Mouse (Mus musculus): ENCODE results near the gene Trim56.

Trim56 gene

DNA sequence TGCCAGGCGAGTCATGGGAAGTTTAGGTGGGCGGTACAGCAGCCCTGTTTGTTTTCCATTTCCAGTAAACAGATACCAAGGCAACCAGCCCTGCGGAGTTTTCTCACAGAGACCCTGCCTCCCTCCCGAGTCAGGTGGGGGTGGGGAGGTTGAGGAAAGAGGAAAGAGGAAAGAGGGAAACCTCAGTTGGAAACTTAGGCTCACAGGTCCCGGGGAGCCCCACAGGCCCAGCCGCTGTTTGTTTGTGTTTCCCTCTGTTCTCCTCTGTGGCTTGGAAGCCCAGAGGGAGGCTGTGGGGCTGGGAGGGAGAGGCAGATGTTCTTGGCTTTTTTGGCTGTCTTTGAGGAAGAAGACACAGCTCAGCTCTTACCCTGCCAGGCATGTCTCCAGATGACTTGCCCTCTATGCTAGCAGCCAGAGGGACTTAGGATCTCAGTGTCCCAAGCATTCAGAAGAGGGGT lies 41.8 kb downstream of the Trim56 start:
- no peak for DNase-seq

DNA sequence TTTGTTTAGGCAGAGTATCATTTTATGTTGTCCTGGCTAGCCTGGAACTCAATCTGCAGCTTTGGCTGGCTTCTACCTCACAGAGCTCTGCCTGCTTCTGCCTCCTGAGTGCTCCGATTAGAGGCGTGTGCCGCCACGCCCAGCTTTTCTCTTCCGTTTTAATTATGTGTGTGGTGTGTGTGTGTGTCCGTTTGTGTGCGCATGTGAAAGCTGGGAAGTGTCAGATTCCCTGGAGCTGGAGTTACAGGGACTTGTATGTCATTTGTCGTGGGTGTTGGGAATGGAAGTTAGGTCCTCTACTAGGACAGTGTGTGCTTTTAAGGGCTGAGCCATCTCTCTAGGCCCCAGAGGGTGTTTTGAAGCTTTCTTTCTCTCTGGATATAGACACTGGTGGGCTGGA lies 42.9 kb downstream of the Trim56 start:
- no peak for DNase-seq

DNA sequence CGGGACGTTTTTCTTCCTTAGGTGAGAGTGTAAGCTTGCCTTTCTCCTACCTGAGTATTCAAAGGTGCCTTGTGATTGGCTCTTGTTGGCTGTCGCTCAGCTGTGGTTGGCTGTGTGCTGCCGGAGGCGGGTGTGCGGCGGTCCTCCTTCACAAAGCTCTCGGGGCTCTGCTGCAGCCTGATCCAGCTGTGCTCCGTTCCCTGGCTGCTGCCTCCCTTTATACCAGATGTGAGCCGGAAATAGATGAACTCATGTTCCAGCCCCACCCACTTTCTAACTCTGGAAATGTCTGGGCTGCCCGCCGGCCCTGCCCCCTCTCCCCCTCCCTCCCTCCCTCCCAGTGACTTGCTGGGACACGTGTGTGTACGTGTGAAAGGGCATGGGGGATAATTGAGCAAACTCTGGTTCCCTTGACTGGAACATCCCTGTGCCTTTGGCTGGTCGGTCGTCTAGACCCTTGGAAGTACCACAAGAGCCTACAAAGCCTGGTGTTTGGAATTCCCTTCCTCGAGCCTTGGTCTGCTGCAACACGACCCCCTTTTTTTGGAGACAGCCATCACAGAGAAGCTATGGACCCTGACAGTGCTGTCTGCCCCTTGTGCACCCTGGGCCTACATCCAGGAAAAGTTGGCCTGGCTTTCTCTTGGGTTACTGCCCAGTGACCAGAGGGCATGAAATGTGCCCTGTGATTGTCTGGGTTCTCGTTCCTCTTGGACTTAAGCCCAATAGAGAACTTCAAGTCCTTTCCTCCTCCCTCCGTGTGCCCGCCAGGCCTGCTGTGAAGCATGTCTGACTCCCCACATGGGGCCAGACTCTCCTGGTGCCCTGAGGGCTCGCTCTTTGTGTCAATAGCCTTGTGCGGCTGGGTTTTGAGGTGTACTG lies 43.7 kb downstream of the Trim56 start, which contains the start of gene Serpine1:
TSS of gene Serpine1 (minus strand) at position 190 of the 882 bp plus-strand sequence.
- peak; percentile 49 for DNase-seq

DNA sequence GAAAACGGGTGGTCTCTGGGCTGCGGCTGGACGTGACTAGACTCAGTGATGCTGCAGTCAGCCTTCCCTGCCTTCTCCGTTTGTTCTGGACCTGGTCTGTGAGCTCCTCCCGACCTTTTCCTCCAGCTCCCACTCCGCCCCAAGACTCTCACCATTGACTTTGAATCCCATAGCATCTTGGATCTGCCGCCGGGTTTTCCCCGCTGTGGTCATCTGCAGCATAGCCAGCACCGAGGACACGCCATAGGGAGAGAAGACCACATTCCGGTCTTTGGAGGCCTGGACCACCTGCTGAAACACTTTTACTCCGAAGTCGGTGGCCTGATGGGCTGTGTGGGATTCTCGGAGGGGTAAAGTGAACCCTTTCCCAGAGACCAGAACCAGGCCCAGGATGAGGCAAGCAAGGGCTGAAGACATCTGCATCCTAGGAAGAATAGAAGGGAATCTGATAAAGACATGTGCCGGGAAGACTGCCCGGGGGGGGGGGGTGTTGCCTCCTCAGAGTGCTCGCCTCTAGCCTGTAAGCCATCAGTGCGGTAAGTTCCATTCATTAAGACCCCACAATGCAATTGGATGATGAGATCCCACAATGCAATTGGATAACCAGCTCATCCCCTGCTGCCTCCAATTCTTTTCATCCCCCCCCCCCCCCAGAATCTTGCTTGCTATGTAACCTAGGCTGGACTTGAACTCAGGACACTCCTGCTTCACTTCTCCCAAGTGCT lies 45.0 kb downstream of the Trim56 start:
- DNase-seq: no peak

DNA sequence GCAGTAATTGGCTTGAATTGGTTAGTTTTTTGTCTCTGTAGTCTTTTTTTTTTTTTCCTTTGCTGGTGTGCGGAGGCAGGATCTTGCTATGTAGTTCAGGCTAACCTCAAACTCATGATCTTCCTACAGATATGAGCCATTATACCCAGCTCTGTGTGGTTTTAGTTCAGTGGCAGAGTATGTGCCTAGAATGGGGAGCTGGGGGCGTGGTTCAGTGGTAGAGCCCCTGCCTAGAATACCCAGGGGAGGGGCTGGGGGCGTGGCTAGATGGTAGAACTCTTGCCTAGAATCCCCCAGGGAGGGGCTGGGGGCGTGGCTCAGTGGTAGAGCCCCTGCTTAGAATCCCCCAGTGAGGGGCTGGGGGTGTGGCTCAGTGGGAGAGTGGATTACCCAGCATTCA lies 47.3 kb downstream of the Trim56 start:
- no peak for DNase-seq

DNA sequence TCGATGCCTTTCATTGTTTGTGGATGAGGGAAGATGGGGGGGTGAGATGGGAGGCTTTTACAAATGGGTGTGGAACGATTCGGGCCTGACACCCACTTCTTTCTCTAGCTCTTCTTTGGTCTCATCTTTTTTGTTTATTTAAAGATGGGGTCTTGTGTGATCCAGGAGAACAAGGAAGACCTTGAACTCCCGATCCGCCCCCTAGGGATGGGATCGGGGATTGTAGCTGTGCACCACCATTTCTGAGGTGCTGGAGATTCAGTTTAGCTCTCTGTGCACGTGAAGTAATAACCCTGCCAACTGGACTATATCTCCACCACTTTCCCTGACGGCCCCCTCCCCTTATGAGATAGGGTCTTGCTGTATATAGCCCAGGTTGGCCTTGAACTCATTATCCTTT lies 50.1 kb downstream of the Trim56 start:
- no peak for DNase-seq

DNA sequence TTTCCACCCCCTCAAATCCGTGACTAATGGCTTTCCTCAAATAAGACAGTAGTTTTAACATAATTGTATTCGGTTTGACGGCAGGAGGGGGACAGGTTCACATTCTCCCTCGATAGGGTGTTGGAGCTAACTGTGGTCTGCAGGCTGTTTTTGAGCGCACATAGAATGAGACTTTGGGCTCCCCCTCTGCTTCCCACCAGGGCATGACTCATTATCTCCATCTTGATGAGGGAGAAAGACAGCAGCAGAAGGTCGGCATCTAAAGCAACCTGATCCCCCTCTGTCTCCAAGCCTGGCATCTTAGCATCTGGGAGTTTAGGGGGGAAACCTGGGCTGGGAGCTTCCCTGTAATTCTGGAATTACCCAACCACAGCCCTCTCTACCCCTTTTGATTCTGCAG lies 50.6 kb downstream of the Trim56 start:
- DNase-seq: no peak

DNA sequence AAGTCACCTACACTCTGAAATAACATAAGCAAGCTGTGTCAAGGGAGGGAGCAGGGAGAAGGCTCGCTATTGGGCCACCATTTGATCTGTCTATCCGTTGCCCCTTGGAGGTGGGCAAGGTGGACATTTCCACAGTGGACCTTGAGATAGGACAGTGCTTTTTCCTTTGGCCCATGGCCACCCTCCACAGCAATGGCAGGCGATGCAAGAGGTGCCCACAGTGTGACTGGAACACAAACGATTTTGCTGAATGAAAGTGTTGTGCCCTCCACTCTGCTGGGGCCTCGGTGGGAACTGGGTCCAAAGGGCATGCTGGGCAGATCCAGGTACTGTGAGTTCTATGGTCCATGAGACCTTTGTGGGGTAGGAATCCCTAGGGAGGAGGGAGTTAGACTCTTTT lies 53.4 kb downstream of the Trim56 start:
- no peak for DNase-seq

DNA sequence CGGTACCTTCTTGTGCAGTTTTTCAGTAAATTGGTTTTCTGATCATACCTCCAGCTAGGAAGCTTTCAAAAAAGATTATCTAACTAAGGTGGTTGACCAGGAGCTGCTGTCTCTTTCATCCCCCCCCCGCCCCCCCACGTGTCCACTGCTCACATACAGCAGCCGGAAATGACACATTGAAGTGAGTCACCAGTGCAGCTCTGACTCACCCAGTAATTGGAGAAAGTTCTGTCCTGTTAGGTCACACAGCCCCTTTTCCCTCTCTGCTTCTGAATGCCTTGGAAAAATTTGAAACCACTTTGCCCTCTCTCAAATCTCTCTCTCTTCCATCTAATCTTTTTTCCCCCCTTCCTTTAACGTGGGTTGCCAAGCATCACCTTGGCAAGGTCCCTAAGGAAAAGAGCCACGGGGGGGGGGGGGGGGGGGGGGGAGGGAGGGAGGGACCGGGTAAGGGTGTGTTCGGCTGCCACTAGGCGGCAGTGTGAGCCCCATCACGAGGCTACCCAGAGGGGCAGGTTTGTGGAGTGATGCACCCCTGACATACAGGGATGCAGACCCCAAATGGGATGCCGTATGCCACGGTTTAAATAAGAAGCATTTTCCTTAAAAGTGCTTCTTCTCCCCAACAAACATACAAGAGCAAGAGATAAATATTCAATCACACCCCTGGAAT lies 54.1 kb downstream of the Trim56 start:
- DNase-seq: peak; percentile 72

Measured in right cerebral cortex, postnatal 14 days (tissue).